Mouse (Mus musculus): ENCODE measurements around the gene Tbc1d10a. TPM values are rescaled to one million over a fixed set of nuclear protein-coding genes. Genes with fewer than 3 reads are reported as not detected.

Tbc1d10a gene
- polyA plus RNA-seq, 1 experiment = 17.8 TPM

DNA sequence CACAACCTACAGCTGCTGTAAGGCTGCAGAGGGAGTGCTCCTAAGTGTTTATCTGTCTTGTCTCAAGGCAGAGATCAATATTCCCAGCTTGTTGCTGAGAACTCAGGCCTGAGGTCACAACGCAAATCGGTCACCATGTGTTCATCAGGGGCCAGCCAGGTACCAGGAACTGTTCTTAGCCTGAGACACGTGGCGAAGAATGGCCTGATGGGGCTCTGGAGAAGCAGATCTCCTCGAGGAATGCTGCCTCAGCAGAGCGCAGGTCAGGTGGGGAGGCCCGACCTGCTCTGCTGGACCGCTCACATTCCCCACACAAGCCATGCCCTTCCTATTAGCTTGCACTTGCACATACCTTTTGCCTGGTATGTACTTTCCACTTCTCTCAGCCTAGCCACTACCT is 10.0 kb downstream of the Tbc1d10a start:
- Histone ChIP-seq H3K27ac (ENCODE audit: insufficient read depth, low read depth, low read length) (no peak overlapping the region), H3K4me3 (ENCODE audit: insufficient read depth, low read length) (no peak overlapping the region), H3K4me1 (ENCODE audit: control insufficient read depth, insufficient read depth, low read length) (peaks cover 51% of the 10 kb centered on the region)
- TF ChIP-seq POLR2A (IDR thresholded peaks at IDR 0.05; ENCODE audit: borderline replicate concordance, low read depth, low read length) = no peak
- TF ChIP-seq CTCF (IDR thresholded peaks at IDR 0.05; ENCODE audit: low read depth, low read length) = no peak

- Histone ChIP-seq H3K4me1 (ENCODE audit: control insufficient read depth, insufficient read depth, low read length) (peaks cover 50% of the 10 kb centered on the region), H3K27ac (ENCODE audit: insufficient read depth, low read depth, low read length) (no peak overlapping the region), H3K4me3 (ENCODE audit: insufficient read depth, low read length) (no peak overlapping the region)
- TF ChIP-seq CTCF (IDR thresholded peaks at IDR 0.05; ENCODE audit: low read depth, low read length) (no peak), POLR2A (IDR thresholded peaks at IDR 0.05; ENCODE audit: borderline replicate concordance, low read depth, low read length) (no peak)
Measured at GRCm38 (mm10) chr11:4197691-4198090, 11.1 kb downstream of the Tbc1d10a start.

DNA sequence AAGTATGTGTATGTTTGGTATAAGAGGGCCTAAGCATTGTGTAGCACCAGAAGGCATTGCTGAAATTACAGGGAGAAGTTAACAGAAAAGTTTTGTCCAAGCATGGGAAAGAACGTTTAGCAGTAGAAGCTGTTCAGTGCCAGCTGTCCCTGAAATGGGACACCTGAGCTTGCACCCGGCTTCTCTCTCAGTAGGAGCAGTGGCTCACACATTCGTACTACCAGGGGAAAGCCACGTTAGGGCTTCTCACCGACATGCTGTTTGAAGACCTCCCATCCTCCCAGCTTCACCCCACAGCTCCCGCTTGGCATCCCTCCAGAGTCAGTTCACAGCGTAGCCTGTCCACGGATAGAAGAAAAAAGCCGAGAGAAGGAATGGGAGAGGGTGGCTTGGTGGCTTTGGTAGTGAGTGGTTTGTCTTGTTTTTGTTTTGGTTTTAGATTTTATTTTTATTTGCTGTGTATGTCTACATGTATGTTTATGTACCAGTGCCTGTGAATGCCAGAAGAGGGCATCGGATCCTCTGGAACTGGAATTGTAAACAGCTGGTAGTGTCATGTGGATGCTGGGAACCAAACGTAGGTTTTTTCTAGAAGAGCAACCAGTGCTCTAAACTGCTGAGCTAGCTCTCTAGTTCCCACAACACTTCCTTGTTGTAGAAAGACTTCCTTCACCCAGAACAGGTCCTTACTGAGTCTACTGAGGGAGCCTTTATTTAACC is 15.6 kb downstream of the Tbc1d10a start:
- peak overlapping the region; percentile 42 for H3K27ac ChIP-seq (ENCODE audit: insufficient read depth, low read depth, low read length)
- no peak overlapping the region for H3K4me3 ChIP-seq (ENCODE audit: insufficient read depth, low read length)
- TF ChIP-seq CTCF (IDR thresholded peaks at IDR 0.05; ENCODE audit: low read depth, low read length) (no peak), POLR2A (IDR thresholded peaks at IDR 0.05; ENCODE audit: borderline replicate concordance, low read depth, low read length) (no peak)
- H3K4me1 ChIP-seq (ENCODE audit: control insufficient read depth, insufficient read depth, low read length) = peaks cover 31% of the 10 kb centered on the region

DNA sequence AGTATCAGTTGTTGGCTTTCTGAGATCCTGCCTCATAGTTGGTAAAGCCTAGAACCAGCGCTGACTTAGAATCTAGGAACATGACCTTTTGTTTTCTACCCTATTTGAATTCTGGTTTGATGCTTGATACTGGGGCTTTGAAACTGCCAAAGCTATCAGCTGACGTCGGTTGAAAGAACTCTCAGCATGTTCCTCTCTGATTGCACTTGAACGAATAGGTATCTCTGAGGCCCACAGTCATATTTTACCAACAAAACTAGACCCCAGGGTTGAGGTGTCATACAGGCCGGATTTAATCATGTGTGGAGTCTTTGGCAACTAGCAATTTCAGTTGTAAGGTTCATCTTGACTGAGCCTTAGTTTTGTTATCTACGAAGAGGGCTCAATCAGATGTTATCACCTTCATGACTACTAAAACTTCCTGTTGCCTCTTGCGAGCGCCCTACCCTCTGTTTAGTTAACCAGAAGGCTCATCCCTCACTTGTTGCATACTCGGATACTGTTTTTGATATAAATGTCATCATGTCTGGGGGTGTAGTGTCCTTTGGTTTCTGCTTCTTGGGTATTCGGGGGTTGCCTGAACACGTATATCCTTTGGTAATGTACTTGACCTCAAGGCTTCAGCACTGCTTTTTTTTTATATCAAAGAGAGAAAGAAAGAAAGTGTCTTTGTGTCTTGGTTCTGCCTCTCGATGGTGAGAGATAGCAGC is 16.6 kb downstream of the Tbc1d10a start:
- peaks cover 22% of the 10 kb centered on the region for H3K4me1 ChIP-seq (ENCODE audit: control insufficient read depth, insufficient read depth, low read length)
- H3K27ac ChIP-seq (ENCODE audit: insufficient read depth, low read depth, low read length) = no peak overlapping the region
- no peak overlapping the region for H3K4me3 ChIP-seq (ENCODE audit: insufficient read depth, low read length)
- no peak for TF ChIP-seq POLR2A (IDR thresholded peaks at IDR 0.05; ENCODE audit: borderline replicate concordance, low read depth, low read length)
- TF ChIP-seq CTCF (IDR thresholded peaks at IDR 0.05; ENCODE audit: low read depth, low read length) = no peak

DNA sequence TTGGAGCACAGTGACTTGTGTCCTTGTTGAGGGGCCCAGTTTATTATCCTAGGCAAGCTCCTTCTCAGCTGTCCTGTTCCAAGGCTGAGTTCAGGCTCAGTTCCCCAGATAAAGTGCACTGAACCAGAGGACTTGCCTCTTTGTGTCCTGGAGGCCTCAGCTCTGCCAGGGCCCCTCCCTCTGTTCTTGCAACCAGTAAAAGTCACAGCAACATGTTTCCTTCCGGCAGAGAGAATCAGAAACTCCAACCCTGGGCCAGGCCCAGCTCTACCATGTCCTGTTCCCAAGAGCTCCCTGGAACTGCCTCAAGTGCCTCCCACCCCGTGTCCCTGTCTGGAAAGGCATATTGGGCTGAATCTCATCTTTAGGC is 17.1 kb downstream of the Tbc1d10a start:
- Histone ChIP-seq H3K4me3 (ENCODE audit: insufficient read depth, low read length) (no peak overlapping the region), H3K27ac (ENCODE audit: insufficient read depth, low read depth, low read length) (no peak overlapping the region), H3K4me1 (ENCODE audit: control insufficient read depth, insufficient read depth, low read length) (peaks cover 22% of the 10 kb centered on the region)
- TF ChIP-seq CTCF (IDR thresholded peaks at IDR 0.05; ENCODE audit: low read depth, low read length) = no peak
- no peak for TF ChIP-seq POLR2A (IDR thresholded peaks at IDR 0.05; ENCODE audit: borderline replicate concordance, low read depth, low read length)

DNA sequence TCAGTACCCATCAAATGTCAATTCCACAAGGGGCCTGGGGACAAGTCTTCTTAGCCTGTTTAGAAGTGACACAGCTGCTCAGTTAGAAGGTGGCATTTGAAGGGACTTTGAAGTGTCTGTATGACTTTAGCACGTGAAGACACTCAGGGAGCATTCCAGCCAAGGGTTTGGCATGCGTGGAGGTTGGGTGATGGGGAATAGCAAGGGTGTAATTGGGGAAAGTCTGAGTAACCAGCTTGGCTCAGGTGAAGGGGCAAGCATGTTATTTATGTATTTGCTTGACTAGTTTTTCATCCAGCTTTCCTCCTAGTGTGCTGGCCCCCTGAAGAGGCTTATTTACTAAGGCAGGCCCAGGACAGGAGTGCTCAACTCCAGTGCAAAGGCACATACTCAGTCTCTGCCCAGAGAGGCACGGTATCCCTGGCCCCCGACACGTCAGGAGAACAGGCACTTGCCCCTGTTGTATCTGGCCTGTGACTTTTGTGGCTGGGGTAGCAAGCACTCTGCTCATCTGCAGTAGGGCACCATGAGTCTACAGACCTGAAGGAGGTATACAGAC is 18.6 kb downstream of the Tbc1d10a start:
- no peak for TF ChIP-seq CTCF (IDR thresholded peaks at IDR 0.05; ENCODE audit: low read depth, low read length)
- TF ChIP-seq POLR2A (IDR thresholded peaks at IDR 0.05; ENCODE audit: borderline replicate concordance, low read depth, low read length) = no peak
- H3K4me1 ChIP-seq (ENCODE audit: control insufficient read depth, insufficient read depth, low read length) = peaks cover 22% of the 10 kb centered on the region
- H3K4me3 ChIP-seq (ENCODE audit: insufficient read depth, low read length) = no peak overlapping the region
- H3K27ac ChIP-seq (ENCODE audit: insufficient read depth, low read depth, low read length) = no peak overlapping the region

DNA sequence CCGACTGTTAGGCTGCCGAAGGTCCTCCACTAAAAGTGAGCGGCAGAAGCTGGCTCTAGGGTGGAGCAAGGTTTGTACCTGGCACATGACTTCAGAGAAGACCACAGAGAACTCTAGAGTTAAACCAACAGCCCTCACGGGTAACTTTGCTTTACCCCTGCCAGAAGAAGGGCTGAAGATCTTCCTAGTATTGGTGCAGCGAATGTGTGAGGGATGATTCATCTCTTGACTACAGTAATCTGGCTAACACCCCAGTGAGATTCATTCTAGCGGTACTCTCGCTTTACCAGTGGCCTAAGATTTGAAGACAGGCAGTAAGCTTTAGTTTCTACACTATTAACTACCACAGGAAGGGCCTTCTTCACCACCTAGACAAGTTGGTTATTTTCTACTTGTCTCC is 19.4 kb downstream of the Tbc1d10a start:
- Histone ChIP-seq H3K4me3 (ENCODE audit: insufficient read depth, low read length) (no peak overlapping the region), H3K27ac (ENCODE audit: insufficient read depth, low read depth, low read length) (no peak overlapping the region), H3K4me1 (ENCODE audit: control insufficient read depth, insufficient read depth, low read length) (peaks cover 22% of the 10 kb centered on the region)
- TF ChIP-seq CTCF (IDR thresholded peaks at IDR 0.05; ENCODE audit: low read depth, low read length) (no peak), POLR2A (IDR thresholded peaks at IDR 0.05; ENCODE audit: borderline replicate concordance, low read depth, low read length) (no peak)

DNA sequence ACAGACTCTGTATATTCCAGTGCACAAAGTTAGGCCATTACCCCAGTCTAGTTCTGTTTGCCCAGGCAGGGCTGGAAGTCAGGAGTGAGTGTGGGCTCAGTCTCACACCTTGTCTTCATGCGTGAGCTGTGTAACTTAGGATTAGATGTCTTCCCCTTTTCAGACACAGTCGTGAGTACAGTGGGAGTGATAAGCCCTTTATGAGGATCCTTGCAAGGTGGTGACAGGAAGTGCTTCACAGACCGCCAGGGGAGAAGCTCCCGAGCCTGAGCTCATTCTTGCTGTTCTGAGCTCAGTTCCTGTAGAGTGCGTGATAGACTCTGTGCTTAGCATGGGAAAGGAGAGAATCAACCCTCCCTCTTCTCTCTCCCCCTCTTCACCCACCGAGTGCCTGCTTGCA is 20.0 kb downstream of the Tbc1d10a start:
- H3K4me3 ChIP-seq (ENCODE audit: insufficient read depth, low read length) = no peak overlapping the region
- TF ChIP-seq CTCF (IDR thresholded peaks at IDR 0.05; ENCODE audit: low read depth, low read length) (no peak), POLR2A (IDR thresholded peaks at IDR 0.05; ENCODE audit: borderline replicate concordance, low read depth, low read length) (no peak)
- peaks cover 22% of the 10 kb centered on the region for H3K4me1 ChIP-seq (ENCODE audit: control insufficient read depth, insufficient read depth, low read length)

GRCm38 (mm10) chr11:4207655-4208054 is 21.1 kb downstream of the Tbc1d10a start:
- H3K27ac ChIP-seq (ENCODE audit: insufficient read depth, low read depth, low read length) = no peak overlapping the region
- no peak overlapping the region for H3K4me3 ChIP-seq (ENCODE audit: insufficient read depth, low read length)
- TF ChIP-seq POLR2A (IDR thresholded peaks at IDR 0.05; ENCODE audit: borderline replicate concordance, low read depth, low read length) (no peak), CTCF (IDR thresholded peaks at IDR 0.05; ENCODE audit: low read depth, low read length) (no peak)
- H3K4me1 ChIP-seq (ENCODE audit: control insufficient read depth, insufficient read depth, low read length) = peaks cover 14% of the 10 kb centered on the region

More for the DNA sequence above, 20.0 kb downstream of the Tbc1d10a start:
- no peak overlapping the region for H3K27ac ChIP-seq (ENCODE audit: insufficient read depth, low read depth, low read length)

DNA sequence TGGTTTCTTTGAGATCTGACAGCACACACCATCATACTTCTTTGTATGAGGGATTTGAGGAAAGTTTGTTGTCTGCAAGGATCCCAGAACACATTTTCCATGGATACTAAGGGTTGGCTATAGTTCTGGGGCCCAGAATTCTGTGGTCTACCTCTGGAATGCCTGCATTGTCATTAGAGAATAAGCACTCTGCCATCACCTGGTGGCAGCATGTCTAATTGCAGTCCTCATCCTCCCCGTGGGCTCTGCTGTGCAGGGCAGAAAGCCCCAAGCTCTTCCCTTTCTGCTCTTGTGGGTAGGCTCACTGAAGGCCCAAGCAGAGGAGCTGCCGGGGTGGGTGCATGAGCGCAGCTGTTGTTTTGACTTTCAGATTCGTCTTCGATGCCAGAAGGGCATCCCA is 23.0 kb downstream of the Tbc1d10a start:
- no peak overlapping the region for H3K4me3 ChIP-seq (ENCODE audit: insufficient read depth, low read length)
- TF ChIP-seq CTCF (IDR thresholded peaks at IDR 0.05; ENCODE audit: low read depth, low read length) = no peak
- TF ChIP-seq POLR2A (IDR thresholded peaks at IDR 0.05; ENCODE audit: borderline replicate concordance, low read depth, low read length) = no peak

More for the DNA sequence above, 23.0 kb downstream of the Tbc1d10a start:
- H3K4me1 ChIP-seq (ENCODE audit: control insufficient read depth, insufficient read depth, low read length) = peaks cover 3% of the 10 kb centered on the region; the same call in 1 of the 2 replicates
- no peak overlapping the region for H3K27ac ChIP-seq (ENCODE audit: insufficient read depth, low read depth, low read length)

Data from bone marrow macrophage, adult 2 months (primary cell).